Mouse (Mus musculus) liver, adult 2 months (tissue): ENCODE results near the gene Ehd1. TPM values are rescaled to one million over a fixed set of nuclear protein-coding genes. Genes with fewer than 3 reads are reported as not detected.

Source experiments
- DNase-seq: peaks from one replicate; pipeline ENCODE4 v3.0.0-alpha.2; 2011; ENCODE audit warnings: low read depth, low spot score; ENCODE audit errors: extremely low read depth
- H3K27ac ChIP-seq: fragments of 200-500 bp; replicated peaks from 2 replicates; pipeline ENCODE4 v1.5.1; 2012; ENCODE audit warnings: low read depth, mild to moderate bottlenecking, control low read depth, inconsistent platforms, low read length; ENCODE audit not compliant: insufficient read depth
- H3K27me3 ChIP-seq: fragments of 200-500 bp; 2 replicates; pipeline ENCODE4 v1.6.1; 2012; ENCODE audit warnings: mild to moderate bottlenecking, moderate library complexity, low read length, inconsistent platforms; ENCODE audit not compliant: control insufficient read depth, insufficient read depth
- H3K36me3 ChIP-seq: fragments of 200-500 bp; 2 replicates; pipeline ENCODE4 v1.6.1; 2012; ENCODE audit warnings: low read length, inconsistent platforms; ENCODE audit not compliant: control insufficient read depth, insufficient read depth
- H3K4me1 ChIP-seq: fragments of 200-500 bp; 2 replicates; pipeline ENCODE4 v1.6.1; 2011; ENCODE audit warnings: low read length; ENCODE audit not compliant: control insufficient read depth, insufficient read depth
- H3K4me3 ChIP-seq: fragments of 200-500 bp; 2 replicates; pipeline ENCODE4 v1.5.1; 2011; ENCODE audit warnings: low read depth, mild to moderate bottlenecking, control low read depth, low read length, moderate library complexity; ENCODE audit not compliant: insufficient read depth
- H3K79me2 ChIP-seq: fragments of 200-500 bp; 2 replicates; pipeline ENCODE4 v1.6.1; 2012; ENCODE audit warnings: inconsistent platforms, mild to moderate bottlenecking, low read length, moderate library complexity; ENCODE audit not compliant: control insufficient read depth, insufficient read depth
- H3K9ac ChIP-seq: fragments of 200-500 bp; 2 replicates; pipeline ENCODE4 v1.6.1; 2012; ENCODE audit warnings: low read depth, mild to moderate bottlenecking, control low read depth, inconsistent platforms, low read length
- CTCF ChIP-seq: fragments of 200-500 bp; IDR thresholded peaks from 2 replicates; pipeline ENCODE4 v1.5.1; 2011; ENCODE audit warnings: low read depth, low read length, control low read depth
- POLR2A ChIP-seq: fragments of 200-500 bp; IDR thresholded peaks from 2 replicates; pipeline ENCODE4 v1.6.1; 2011; ENCODE audit warnings: low read length, control low read depth; ENCODE audit not compliant: insufficient read depth; ENCODE audit errors: extremely low read depth
- WGBS: fragments of 180-500 bp; shearing (Covaris S2); methylation state at CpG from one replicate; pipeline ENCODE4 v1.1.7; 2018; 5-methylcytosine and 5-hydroxymethylcytosine counted together
- polyA plus RNA-seq: library from polyadenylated mRNA; depleted of rRNA; stranded (reverse); fragments of >200 nt; gene quantifications from 2 replicates; pipeline ENCODE4 v1.2.3, GENCODE M21; 2012
- total RNA-seq: library from RNA; depleted of rRNA; stranded (reverse); fragments of >200 nt; gene quantifications from 2 replicates; pipeline ENCODE4 v1.2.3, GENCODE M21; 2014

Gene Ehd1
- total and polyA plus RNA-seq, 2 experiments = 25.3 to 140 TPM

DNA sequence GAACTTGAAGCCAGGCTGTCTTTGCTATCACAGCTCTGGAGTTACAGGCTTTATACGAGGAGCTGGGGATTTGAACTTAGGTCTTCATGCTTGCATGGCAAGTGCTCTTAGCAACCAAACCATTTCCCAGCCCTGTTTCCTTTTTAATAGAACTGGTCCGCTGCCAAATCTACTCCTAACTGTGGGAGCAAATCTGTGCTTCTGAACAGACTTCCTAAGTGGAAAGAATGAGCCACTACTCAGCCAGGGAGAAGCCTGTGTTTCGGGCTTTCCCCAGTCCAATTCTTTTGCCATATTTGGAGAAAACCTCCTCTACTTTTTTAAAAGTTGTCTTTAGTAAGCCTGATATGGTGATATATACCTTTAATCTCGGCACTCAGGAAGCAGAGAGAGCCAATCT, 3.8 kb upstream of the Ehd1 start:
- H3K27me3 ChIP-seq = no peaks in the 10 kb centered on the region
- no peak for TF ChIP-seq POLR2A
- TF ChIP-seq CTCF = no peak
- no peak overlapping the region for H3K27ac ChIP-seq
- H3K4me3 ChIP-seq = no peak overlapping the region
- no peaks in the 10 kb centered on the region for H3K36me3 ChIP-seq
- DNase-seq = no peak
- no peak overlapping the region for H3K9ac ChIP-seq
- peaks cover 8% of the 10 kb centered on the region for H3K79me2 ChIP-seq
- peaks cover 33% of the 10 kb centered on the region for H3K4me1 ChIP-seq
- 79% methylated on average over 4 of the region's 4 CpGs for WGBS

GRCm38 (mm10) chr19:6273592-6273991, 2.9 kb upstream of the Ehd1 start:
- Histone ChIP-seq H3K4me1 (peaks cover 37% of the 10 kb centered on the region), H3K79me2 (peaks cover 13% of the 10 kb centered on the region), H3K9ac (no peak overlapping the region), H3K4me3 (no peak overlapping the region), H3K27ac (no peak overlapping the region), H3K36me3 (no peaks in the 10 kb centered on the region), H3K27me3 (no peaks in the 10 kb centered on the region)
- WGBS = 44% methylated on average over 4 of the region's 4 CpGs
- TF ChIP-seq POLR2A = no peak
- no peak for TF ChIP-seq CTCF
- DNase-seq = no peak

GRCm38 (mm10) chr19:6273998-6274608, 2.4 kb upstream of the Ehd1 start:
- no peak for TF ChIP-seq CTCF
- TF ChIP-seq POLR2A = no peak
- Histone ChIP-seq H3K36me3 (no peaks in the 10 kb centered on the region), H3K4me1 (peaks cover 38% of the 10 kb centered on the region), H3K9ac (no peak overlapping the region), H3K4me3 (no peak overlapping the region), H3K27ac (no peak overlapping the region), H3K79me2 (peaks cover 15% of the 10 kb centered on the region), H3K27me3 (no peaks in the 10 kb centered on the region)
- 92% methylated on average over 13 of the region's 13 CpGs for WGBS
- no peak for DNase-seq

DNA sequence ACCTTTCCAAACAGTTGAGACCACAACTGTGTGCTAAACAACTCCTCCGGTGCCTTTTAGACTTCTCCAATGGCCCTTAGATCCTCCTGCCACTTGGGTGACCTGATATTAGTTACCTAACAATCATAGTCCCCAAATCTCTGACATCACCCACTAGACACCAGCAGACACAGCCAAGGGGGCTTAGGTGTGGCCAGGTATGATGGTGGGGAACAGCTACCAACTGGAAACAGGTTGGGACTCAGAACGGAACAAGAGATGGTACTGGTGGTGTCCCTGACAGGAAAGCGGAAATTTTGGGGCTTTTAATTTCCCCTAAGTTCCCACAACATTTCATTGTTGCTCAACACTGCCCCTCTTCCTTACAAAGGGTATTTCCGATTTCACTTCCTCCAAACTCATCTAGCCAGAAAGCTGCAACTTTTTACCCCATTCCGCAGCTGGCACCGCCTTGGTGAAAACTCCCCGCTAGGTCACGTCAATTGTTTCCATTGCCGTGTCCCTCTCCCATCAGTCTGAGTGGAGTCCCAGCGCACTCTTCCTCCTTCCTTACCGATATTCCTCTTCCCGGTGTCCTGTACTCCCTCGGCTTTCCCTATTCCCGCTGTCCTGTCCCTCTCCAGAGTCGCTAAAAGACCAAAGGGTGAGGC, 660 bp upstream of the Ehd1 start:
- TF ChIP-seq CTCF (no peak), POLR2A (no peak)
- H3K9ac ChIP-seq = peak overlapping the region; percentile 72
- peak; percentile 51 for DNase-seq
- H3K27ac ChIP-seq = peak overlapping the region; percentile 86
- H3K36me3 ChIP-seq = no peaks in the 10 kb centered on the region
- peak overlapping the region; percentile 45 for H3K4me3 ChIP-seq
- peaks cover 22% of the 10 kb centered on the region for H3K79me2 ChIP-seq
- WGBS = 7% methylated on average over 15 of the region's 15 CpGs
- H3K4me1 ChIP-seq = peaks cover 31% of the 10 kb centered on the region
- no peaks in the 10 kb centered on the region for H3K27me3 ChIP-seq

DNA sequence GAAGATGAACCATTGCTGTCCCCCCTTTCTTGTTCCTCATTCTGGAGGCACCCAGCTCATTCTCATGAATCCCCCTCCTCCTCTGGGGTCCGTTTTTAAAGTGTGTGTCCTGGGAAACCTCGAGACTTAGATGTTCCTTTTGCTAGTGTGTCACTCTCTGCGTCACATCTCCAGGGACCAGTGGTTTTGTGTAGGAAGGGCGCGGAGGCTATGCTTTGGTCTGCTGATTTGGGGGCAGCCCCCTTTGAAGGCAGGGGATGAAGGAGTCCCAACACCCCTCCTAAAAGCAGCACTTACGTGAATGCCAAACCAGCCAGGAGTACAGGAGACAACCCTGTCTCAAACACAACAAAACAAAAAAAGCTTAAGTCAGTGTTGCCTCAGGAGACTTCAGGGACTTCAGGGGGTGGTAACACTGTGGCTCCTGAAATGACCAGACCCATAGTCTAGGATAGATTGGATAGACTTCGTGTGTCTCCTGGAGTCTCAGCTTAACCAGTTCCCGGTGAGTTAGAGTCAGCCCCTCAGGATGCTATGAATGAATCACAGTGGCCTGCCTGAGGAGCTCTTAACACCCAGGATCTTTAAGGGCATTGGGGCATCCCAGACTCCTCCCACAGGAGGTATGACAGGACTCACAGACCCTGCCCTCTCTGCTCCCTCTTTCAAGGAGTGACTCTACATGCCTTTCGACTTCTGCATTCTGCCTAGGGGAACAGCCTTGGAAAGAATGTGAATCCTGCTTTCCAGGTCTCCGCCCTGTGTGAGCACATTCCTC, 1.3 kb downstream of the Ehd1 start:
- Histone ChIP-seq H3K4me1 (peaks cover 23% of the 10 kb centered on the region), H3K4me3 (peak overlapping the region; percentile 94), H3K27ac (peak overlapping the region; percentile 68), H3K79me2 (peaks cover 26% of the 10 kb centered on the region), H3K9ac (peak overlapping the region; percentile 96), H3K36me3 (peaks cover 7% of the 10 kb centered on the region), H3K27me3 (no peaks in the 10 kb centered on the region)
- WGBS = 5% methylated on average over 10 of the region's 10 CpGs
- no peak for TF ChIP-seq CTCF
- TF ChIP-seq POLR2A = no peak
- DNase-seq = peak; percentile 80
